ENCODE assay signal across 13 mouse cellular contexts in the genomic region with DNA sequence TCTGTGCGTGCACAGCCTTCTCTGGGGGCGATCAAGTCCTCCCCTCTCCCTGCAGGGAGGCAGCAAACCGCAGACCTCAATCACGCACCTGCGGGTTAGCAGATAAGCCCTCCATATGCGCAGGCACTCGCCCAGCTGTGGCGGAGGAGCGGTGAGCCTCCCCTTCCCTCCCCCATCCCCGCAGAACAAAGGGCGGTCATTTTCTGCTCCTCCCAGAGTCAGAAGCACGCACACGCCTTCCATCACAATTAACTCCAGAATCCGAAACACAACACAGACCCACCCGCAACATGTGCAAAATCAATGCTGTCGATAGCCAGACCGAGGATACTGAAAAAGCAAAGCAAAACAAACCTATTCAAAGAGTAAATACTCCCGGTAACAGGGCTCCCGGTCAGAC. TPM values are rescaled to one million over a fixed set of nuclear protein-coding genes. Genes with fewer than 3 reads are reported as not detected.
DNase-seq lines count a peak whose midpoint lies in the region; ATAC-seq and TF ChIP-seq lines count a peak whose summit lies in the region.
"Had no signal": no experiment of that assay in that cellular context is flagged by ENCODE, and none has a peak within 500 bp of the region (broad histone marks: within the 10 kb centered on the region; RNA-seq: fewer than 3 reads in every experiment).

No protein-coding gene starts in this region.

- H3K27me3 ChIP-seq in heart, embryonic 10.5 days (ENCODE audit: insufficient read depth, poor library complexity, severe bottlenecking), result peaks cover 66% of the 10 kb centered on the region
- H3K27me3 ChIP-seq in embryonic facial prominence, embryonic 10.5 days (replicated peaks; ENCODE audit: low read depth, poor library complexity, severe bottlenecking), result peaks cover 69% of the 10 kb centered on the region
- H3K27me3 ChIP-seq in hindbrain, embryonic 12.5 days, result peaks cover 18% of the 10 kb centered on the region; the same call in 1 of the 2 replicates
- H3K27me3 ChIP-seq in midbrain, embryonic 15.5 days (replicated peaks), result no peaks in the 10 kb centered on the region; the same call in 1 of the 2 replicates
- H3K27me3 ChIP-seq in cerebellum, adult 2 months (ENCODE audit: control insufficient read depth, insufficient read depth, low read length), result peaks cover 1% of the 10 kb centered on the region; the same call in 1 of the 2 replicates

- ATAC-seq in hindbrain, embryonic 12.5 days (ENCODE audit: low FRiP score), result peak; percentile 73; the same call in 1 of the 2 replicates
- ATAC-seq in midbrain, embryonic 15.5 days (replicated peaks), result peak; percentile 76
- ATAC-seq: Patski had no signal

- no peaks in the 10 kb centered on the region for H3K36me3 ChIP-seq in heart, embryonic 10.5 days
- no peaks in the 10 kb centered on the region for H3K36me3 ChIP-seq in embryonic facial prominence, embryonic 10.5 days (replicated peaks)
- H3K36me3 ChIP-seq in hindbrain, embryonic 12.5 days, result no peaks in the 10 kb centered on the region
- no peaks in the 10 kb centered on the region for H3K36me3 ChIP-seq in midbrain, embryonic 15.5 days (replicated peaks)
- H3K36me3 ChIP-seq: embryonic facial prominence, embryonic 15.5 days had no signal

- no peaks in the 10 kb centered on the region for H3K9me3 ChIP-seq in heart, embryonic 10.5 days
- no peaks in the 10 kb centered on the region for H3K9me3 ChIP-seq in embryonic facial prominence, embryonic 10.5 days
- no peaks in the 10 kb centered on the region for H3K9me3 ChIP-seq in hindbrain, embryonic 12.5 days (replicated peaks)
- H3K9me3 ChIP-seq in midbrain, embryonic 15.5 days, result no peaks in the 10 kb centered on the region
- H3K9me3 ChIP-seq: embryonic facial prominence, embryonic 15.5 days had no signal

- TF ChIP-seq CTCF in cerebellum, adult 2 months (IDR thresholded peaks at IDR 0.05; ENCODE audit: borderline replicate concordance, insufficient read depth, low read depth, low read length), result no peak

- H3K4me1 ChIP-seq in heart, embryonic 10.5 days, result no peaks in the 10 kb centered on the region
- H3K4me1 ChIP-seq in embryonic facial prominence, embryonic 10.5 days, result peaks cover 25% of the 10 kb centered on the region
- peaks cover 16% of the 10 kb centered on the region for H3K4me1 ChIP-seq in hindbrain, embryonic 12.5 days
- peaks cover 18% of the 10 kb centered on the region for H3K4me1 ChIP-seq in midbrain, embryonic 15.5 days
- H3K4me1 ChIP-seq in cerebellum, adult 2 months (ENCODE audit: control insufficient read depth, insufficient read depth, low read length), result no peaks in the 10 kb centered on the region

- 1% methylated on average over 19 of the region's 19 CpGs for WGBS in heart, embryonic 10.5 days
- WGBS in embryonic facial prominence, embryonic 10.5 days, result under 1% methylated on average over 19 of the region's 19 CpGs
- under 1% methylated on average over 19 of the region's 19 CpGs for WGBS in hindbrain, embryonic 12.5 days
- WGBS in midbrain, embryonic 15.5 days, result 1% methylated on average over 19 of the region's 19 CpGs
- 23% methylated on average over 19 of the region's 19 CpGs for WGBS in cerebellum, adult 2 months

- no peak for TF ChIP-seq POLR2A in cerebellum, adult 2 months (IDR thresholded peaks at IDR 0.05; ENCODE audit: borderline replicate concordance, insufficient read depth, low read length)

- no peak overlapping the region for H3K27ac ChIP-seq in heart, embryonic 10.5 days
- H3K27ac ChIP-seq in embryonic facial prominence, embryonic 10.5 days (replicated peaks), result no peak overlapping the region; the same call in 1 of the 2 replicates
- H3K27ac ChIP-seq in hindbrain, embryonic 12.5 days, result peak overlapping the region; percentile 75
- peak overlapping the region; percentile 57 for H3K27ac ChIP-seq in midbrain, embryonic 15.5 days
- H3K27ac ChIP-seq in cerebellum, adult 2 months (ENCODE audit: insufficient read depth, low read length), result no peak overlapping the region
- H3K27ac ChIP-seq: embryonic facial prominence, embryonic 15.5 days had no signal

- 0 out of 2 replicates have a peak overlapping the region, but pooled peaks have one; percentile 16 for H3K4me3 ChIP-seq in heart, embryonic 10.5 days
- H3K4me3 ChIP-seq in embryonic facial prominence, embryonic 10.5 days, result peak overlapping the region; percentile 45
- H3K4me3 ChIP-seq in hindbrain, embryonic 12.5 days, result peak overlapping the region; percentile 13
- H3K4me3 ChIP-seq in midbrain, embryonic 15.5 days, result peak overlapping the region; percentile 11
- H3K4me3 ChIP-seq in cerebellum, adult 2 months (replicated peaks; ENCODE audit: insufficient read depth, low read depth, low read length), result no peak overlapping the region
- H3K4me3 ChIP-seq: embryonic facial prominence, embryonic 15.5 days had no signal

- DNase-seq in heart, embryonic 10.5 days (ENCODE audit: low spot score), result no peak
- DNase-seq in heart, adult 8-10 months (ENCODE audit: low spot score), result no peak
- peak; percentile 60 for DNase-seq in embryonic facial prominence, embryonic 10.5 days (ENCODE audit: low spot score)
- no peak for DNase-seq in urinary bladder, adult 18-20 months (ENCODE audit: low spot score in 2 of 2)
- DNase-seq in cerebellum, adult 2 months, result no peak
- no peak for DNase-seq in cerebellum, postnatal 10 days
- DNase-seq: heart, adult 18-20 months; kidney, adult 2 months; lung, adult 2 months had no signal

- H3K4me2 ChIP-seq in hindbrain, embryonic 12.5 days (replicated peaks), result peak overlapping the region; percentile 48
- peak overlapping the region; percentile 47 for H3K4me2 ChIP-seq in midbrain, embryonic 15.5 days
- H3K4me2 ChIP-seq: embryonic facial prominence, embryonic 15.5 days had no signal

- H3K9ac ChIP-seq in hindbrain, embryonic 12.5 days, result peak overlapping the region; percentile 38; the same call in 1 of the 2 replicates
- H3K9ac ChIP-seq in midbrain, embryonic 15.5 days, result peak overlapping the region; percentile 30; the same call in 1 of the 2 replicates
- H3K9ac ChIP-seq: embryonic facial prominence, embryonic 15.5 days had no signal

RNA-seq across cellular contexts. Expression of gene Crtac1, which starts 22.4 kb away (rescaled TPM):
- polyA plus RNA-seq in heart, embryonic 10.5 days (2016; fragmentation: Nextera tagmentation; extraction: Ambion mirVana), result 0.07 and 0.28 TPM in 2 replicates
- total RNA-seq in heart, adult 8-10 months (2022), result under 1 TPM in 2 of 4 experiments, not detected in 2; 0.09 to 0.60 TPM
- polyA plus RNA-seq in embryonic facial prominence, embryonic 10.5 days (2016; fragmentation: Nextera tagmentation; extraction: Ambion mirVana), result 7.1 and 8.8 TPM in 2 replicates
- polyA plus RNA-seq in hindbrain, embryonic 12.5 days (2016; fragmentation: Nextera tagmentation; extraction: Ambion mirVana), result 14.0 and 14.8 TPM in 2 replicates
- 24.6 and 26.1 TPM in 2 replicates for polyA plus RNA-seq in midbrain, embryonic 15.5 days (2015; fragmentation: Nextera tagmentation; extraction: Ambion mirVana)
- polyA plus RNA-seq in cerebellum, adult 2 months (2012; rRNA removed), result 22.8 and 30.2 TPM in 2 replicates
- total RNA-seq: heart, adult 18-20 months had no signal

Comparison
In these comparisons a context has a peak if more than half of its experiments do, and no peak if none do; other contexts are left out.
1. H3K27ac ChIP-seq: peak in hindbrain, embryonic 12.5 days (single experiment) and midbrain, embryonic 15.5 days (single experiment); none in heart, embryonic 10.5 days (single experiment), embryonic facial prominence, embryonic 10.5 days (single experiment) and cerebellum, adult 2 months (single experiment).